Mouse (Mus musculus): ENCODE results near the gene Lrp4. TPM values are rescaled to one million over a fixed set of nuclear protein-coding genes. Genes with fewer than 3 reads are reported as not detected.

Gene Lrp4
- total RNA-seq, 2 experiments from 2014 or later = 9.4 to 10.4 TPM

GRCm38 (mm10) chr2:91484698-91485097 lies 27.4 kb downstream of the Lrp4 start:
- DNase-seq = no peak

- DNase-seq = no peak
These were observed 27.9 kb downstream of the Lrp4 start for GRCm38 (mm10) chr2:91485256-91485655.

GRCm38 (mm10) chr2:91487295-91487694 lies 30.0 kb downstream of the Lrp4 start:
- DNase-seq = peak in 1 of 2 experiments; percentile 44

- DNase-seq = no peak
These were observed 34.8 kb downstream of the Lrp4 start for GRCm38 (mm10) chr2:91492071-91492635.

GRCm38 (mm10) chr2:91493981-91494380 lies 36.7 kb downstream of the Lrp4 start:
- no peak for DNase-seq

- DNase-seq = peak in 1 of 2 experiments; percentile 27
These were observed 40.9 kb downstream of the Lrp4 start for GRCm38 (mm10) chr2:91498093-91498719.

GRCm38 (mm10) chr2:91508076-91508475 lies 50.8 kb downstream of the Lrp4 start:
- no peak for DNase-seq

DNA sequence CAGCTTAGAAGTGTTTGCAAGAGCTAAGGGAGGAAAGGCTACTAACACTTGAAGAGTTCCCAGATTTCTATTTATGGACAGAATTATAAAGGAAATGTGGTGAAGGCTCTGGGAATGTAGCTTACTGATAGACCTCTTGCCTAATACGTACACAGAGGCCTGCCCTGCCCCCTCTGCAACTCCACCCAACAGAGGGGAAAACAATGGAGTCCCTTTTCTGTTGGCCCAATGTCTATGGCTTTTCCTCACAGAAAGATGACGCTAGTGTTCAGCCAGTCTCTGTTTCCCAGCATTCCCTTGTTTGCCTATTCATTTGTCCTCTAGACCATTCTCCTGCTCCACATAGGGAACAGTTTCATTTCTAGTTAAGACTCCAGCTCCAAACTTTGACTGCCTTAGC lies 59.9 kb downstream of the Lrp4 start:
- peak; percentile 26 to 38 for DNase-seq

DNA sequence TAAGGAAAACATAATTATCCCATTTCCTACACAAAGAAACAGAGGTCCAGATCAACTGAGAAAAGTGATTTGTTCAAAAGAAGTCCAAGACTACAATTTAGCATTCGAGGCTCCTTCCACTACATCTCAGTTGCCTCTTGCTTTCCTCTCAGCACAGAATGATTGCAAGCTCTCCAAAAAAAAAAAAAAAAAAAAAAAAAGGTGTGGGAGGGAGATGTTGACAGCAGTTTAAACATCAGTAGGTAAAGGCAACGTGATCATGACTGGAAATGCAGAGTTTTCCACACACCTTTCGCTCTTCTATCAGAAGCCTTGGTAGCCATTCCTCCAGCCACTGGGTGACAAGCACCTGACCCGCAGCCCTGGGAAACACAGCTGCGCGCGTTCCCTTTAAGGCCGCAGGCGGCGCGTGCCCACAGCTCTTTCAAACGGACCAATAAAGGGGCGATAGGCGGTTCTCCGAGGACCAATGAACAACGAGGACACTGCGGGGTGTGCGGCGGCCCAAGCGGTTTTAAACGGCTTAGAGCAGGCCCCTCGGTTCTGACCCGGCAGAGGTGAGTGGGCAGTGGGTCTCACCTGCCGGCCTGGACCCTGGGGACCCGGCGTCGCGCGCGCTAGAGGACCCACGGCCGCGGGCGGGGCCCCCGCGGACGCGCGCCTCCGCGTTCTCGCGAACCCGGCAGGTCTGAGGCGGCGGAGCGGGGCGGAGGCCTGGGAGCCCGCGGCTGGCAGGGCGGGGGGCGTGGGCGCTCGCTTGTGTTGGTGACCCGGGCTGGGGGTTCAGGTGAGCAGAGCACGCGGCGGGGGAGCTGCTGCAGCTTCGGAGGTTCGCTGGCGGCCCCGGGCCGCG lies 69.2 kb downstream of the Lrp4 start, which contains the start of gene Ckap5:
Gene Ckap5, plus strand, starts transcription at position 469 of the 853 bp plus-strand sequence.
- peak; percentile 94 to 95 for DNase-seq

DNA sequence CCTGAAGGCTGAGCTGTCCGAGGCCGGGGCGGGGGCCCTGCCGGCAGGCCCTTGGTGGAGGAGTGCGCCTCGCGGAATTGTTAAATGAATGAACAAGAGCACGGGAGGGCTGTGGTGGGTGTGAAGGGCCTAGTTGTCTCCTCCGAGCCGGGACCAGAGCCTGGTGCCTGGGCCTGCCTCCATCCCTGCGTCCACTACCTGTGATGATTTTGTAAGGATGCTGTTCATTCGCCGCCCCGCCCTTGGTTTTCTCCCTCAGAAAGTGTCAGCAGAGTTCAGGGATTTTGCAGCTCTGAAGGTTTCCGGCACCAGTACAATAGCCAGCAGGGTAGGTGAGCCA lies 69.8 kb downstream of the Lrp4 start:
- DNase-seq = no peak

GRCm38 (mm10) chr2:91537588-91538205 lies 80.4 kb downstream of the Lrp4 start:
- peak; percentile 92 to 96 for DNase-seq

Other genes with a start within 250 kb of the Lrp4 start
- gene Ddb2, start 220.5 kb upstream of the Lrp4 start, total RNA-seq (2021) = 1 to 10 TPM; 2.3 to 3.4 TPM
- 100 to 1,000 TPM; 137 to 170 TPM for gene Pacsin3, start 201.6 kb upstream of the Lrp4 start, total RNA-seq (2021)
- 10 to 100 TPM; 52.1 to 54.1 TPM for gene Arfgap2, start 192.5 kb upstream of the Lrp4 start, total RNA-seq (2021)
- gene 1110051M20Rik, start 12.8 kb upstream of the Lrp4 start, total RNA-seq (2021) = 10 to 100 TPM in 1 of 2 experiments, 1 to 10 TPM in 1; 7.7 to 14.7 TPM
- 10 to 100 TPM; 49.1 to 50.4 TPM for gene Ckap5, start 69.3 kb downstream of the Lrp4 start, total RNA-seq (2021)
- not detected for gene F2, start 178.9 kb downstream of the Lrp4 start, total RNA-seq (2021)
- 1 to 10 TPM; 3.6 to 4.6 TPM for gene Zfp408, start 192.3 kb downstream of the Lrp4 start, total RNA-seq (2021)
- gene Arhgap1, start 192.3 kb downstream of the Lrp4 start, total RNA-seq (2021) = 10 to 100 TPM; 22.1 to 26.5 TPM

Data from heart, adult 18-20 months (tissue).